Mouse (Mus musculus) ES-Bruce4 (cell line): Measurements from ENCODE around the gene Fnip1.

Experiments used
- CTCF ChIP-seq: IDR thresholded peaks from one replicate; pipeline ENCODE4 v1.8.1; 2011; ENCODE audit warnings: low read depth, low read length
- POLR2A ChIP-seq: IDR thresholded peaks from one replicate; pipeline ENCODE4 v1.8.1; 2011; ENCODE audit warnings: low read length; ENCODE audit not compliant: insufficient read depth

- TF ChIP-seq CTCF, result no peak
- no peak for TF ChIP-seq POLR2A
Observed at GRCm38 (mm10) chr11:54439691-54440029, 1.7 kb downstream of the Fnip1 start.
